Mouse (Mus musculus) frontal cortex, postnatal 10 days (tissue): ENCODE results near the gene Gnptg.
A peak's percentile ranks its signal among the peaks of the same experiment; 100 is the strongest.

Source experiments
- DNase-seq, 2 experiments: peaks; one replicate each; pipeline ENCODE4 v3.0.0; 2022; ENCODE audit warnings: low spot score in 2 of 2, mixed read lengths in 1 of 2

The Gnptg gene

GRCm38 (mm10) chr17:25188150-25189031 is 51.5 kb downstream of the Gnptg start, which contains the start of gene Unkl:
Unkl (plus strand) TSS chr17:25188397.
- peak; percentile 49 to 71 for DNase-seq

GRCm38 (mm10) chr17:25187784-25188149 is 52.2 kb downstream of the Gnptg start:
- no peak for DNase-seq

GRCm38 (mm10) chr17:25184961-25185360 is 55.0 kb downstream of the Gnptg start:
- no peak for DNase-seq

DNA sequence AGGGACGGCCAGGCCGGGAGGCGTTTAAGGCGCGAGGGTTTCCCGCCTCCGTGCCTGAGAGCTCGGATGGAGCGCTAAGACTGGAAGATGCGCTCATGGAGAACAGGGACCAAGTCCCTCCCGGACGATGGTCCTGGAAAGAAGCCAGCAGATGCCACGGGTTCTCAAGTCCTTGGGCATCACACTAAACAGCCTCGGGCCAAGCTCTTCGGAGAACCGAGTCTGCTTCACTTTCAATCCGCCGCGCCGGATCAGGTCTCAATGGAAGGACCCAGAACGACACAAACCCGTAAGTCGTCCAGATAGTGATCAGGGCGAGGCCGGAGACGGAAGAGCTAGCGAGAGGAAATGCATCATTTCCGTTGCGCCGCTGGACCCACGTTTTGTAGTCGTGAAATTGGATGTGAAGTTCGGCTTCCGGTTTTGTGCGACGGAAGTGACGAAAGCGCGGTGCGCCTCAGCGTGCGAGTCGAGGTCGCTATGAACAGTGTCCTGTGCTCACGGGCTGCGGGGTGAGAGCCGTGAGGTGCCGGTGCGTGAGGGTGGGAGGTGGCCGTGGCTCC is 55.7 kb downstream of the Gnptg start, which contains the start of gene BC003965:
Gene BC003965 (plus strand): TSS at position 426 of the 563 bp plus-strand sequence.
- DNase-seq: peak; percentile 94 to 98
